Mouse (Mus musculus): ENCODE data around the gene Eif4a3. TPM values are rescaled to one million over a fixed set of nuclear protein-coding genes. Genes with fewer than 3 reads are reported as not detected.
"Not testable (repeated sequence)": the region's sequence is repeated elsewhere in the genome, so short reads cannot be mapped to it uniquely, and the experiment has no call there.

Eif4a3 gene
- polyA plus RNA-seq, 1 experiment, result 104 TPM

GRCm38 (mm10) chr11:119245543-119245942 lies 54.3 kb downstream of the Eif4a3 start:
- DNase-seq (ENCODE audit: low read depth), result not testable (repeated sequence)

DNA sequence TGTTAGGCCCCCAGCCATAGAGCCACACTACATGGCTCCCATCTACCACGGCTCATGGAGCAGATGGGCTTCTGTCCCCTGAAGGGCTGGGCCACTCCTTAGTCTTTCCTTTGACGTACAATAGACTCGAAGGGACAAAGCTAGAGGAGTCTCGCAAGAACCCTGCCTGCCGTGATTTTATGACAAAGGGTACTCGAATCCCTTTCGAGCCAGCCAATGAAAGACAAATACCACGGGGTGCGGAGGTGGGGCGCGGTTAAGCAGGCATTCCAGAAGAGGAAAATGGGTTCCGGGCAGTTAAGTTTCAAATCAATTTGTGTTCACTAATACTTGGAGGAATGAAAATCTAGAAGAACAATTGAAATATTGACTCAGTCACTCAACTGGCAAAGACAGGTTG lies 60.4 kb downstream of the Eif4a3 start:
- DNase-seq (ENCODE audit: low read depth), result no peak

Other genes with a start within 250 kb of the Eif4a3 start
- gene Cbx4, start 213.9 kb downstream of the Eif4a3 start, polyA plus RNA-seq (2012; rRNA removed), result 13.2 and 13.3 TPM in 2 replicates
- gene Tbc1d16, start 71.6 kb downstream of the Eif4a3 start, polyA plus RNA-seq (2012; rRNA removed), result 10.5 and 10.6 TPM in 2 replicates
- gene Ccdc40, start 71.5 kb downstream of the Eif4a3 start, polyA plus RNA-seq (2012; rRNA removed), result 2.0 and 4.1 TPM in 2 replicates
- gene Gaa, start 32.2 kb downstream of the Eif4a3 start, polyA plus RNA-seq (2012; rRNA removed), result 161 and 193 TPM in 2 replicates
- gene Card14, start 7.7 kb upstream of the Eif4a3 start, polyA plus RNA-seq (2012; rRNA removed), result 2.3 and 3.0 TPM in 2 replicates
- gene Sgsh, start 55.4 kb upstream of the Eif4a3 start, polyA plus RNA-seq (2012; rRNA removed), result 33.4 and 34.8 TPM in 2 replicates
- 19.6 and 21.2 TPM in 2 replicates for gene Slc26a11, start 55.5 kb upstream of the Eif4a3 start, polyA plus RNA-seq (2012; rRNA removed)
- 21.2 and 24.2 TPM in 2 replicates for gene Rnf213, start 93.0 kb upstream of the Eif4a3 start, polyA plus RNA-seq (2012; rRNA removed)
- 18.3 TPM in 2 replicates for gene Endov, start 191.3 kb upstream of the Eif4a3 start, polyA plus RNA-seq (2012; rRNA removed)
- gene Nptx1, start 247.7 kb upstream of the Eif4a3 start, polyA plus RNA-seq (2012; rRNA removed), result 7.8 and 14.4 TPM in 2 replicates